Mouse (Mus musculus) hindbrain, postnatal 0 days (tissue): Measurements from ENCODE around the gene Traf3ip1. TPM values are rescaled to one million over a fixed set of nuclear protein-coding genes. Genes with fewer than 3 reads are reported as not detected.

Experiments used
- ATAC-seq: fragments of 200-750 bp; cut with Nextera tagmentation; 2 replicates; pipeline ENCODE4 v1.8.0; 2017; ENCODE audit warnings: mild to moderate bottlenecking, moderate TSS enrichment, moderate library complexity
- DNase-seq: peaks from one replicate; pipeline ENCODE4 v3.0.0-alpha.2; 2015; ENCODE audit warnings: low spot score
- H3K27ac ChIP-seq: fragments of 300-500 bp; sonication (generic); 2 replicates; pipeline ENCODE4 v1.5.1; 2014; ENCODE audit warnings: mild to moderate bottlenecking
- H3K27me3 ChIP-seq: fragments of 300-500 bp; sonication (generic); 2 replicates; pipeline ENCODE4 v1.6.1; 2014; ENCODE audit warnings: low read length, mixed read lengths; ENCODE audit not compliant: insufficient read depth
- H3K36me3 ChIP-seq: fragments of 300-500 bp; sonication (generic); 2 replicates; pipeline ENCODE4 v1.6.1; 2014; ENCODE audit warnings: low read length, mixed read lengths; ENCODE audit not compliant: insufficient read depth
- H3K4me1 ChIP-seq: fragments of 300-500 bp; sonication (generic); 2 replicates; pipeline ENCODE4 v1.6.1; 2014; ENCODE audit warnings: antibody characterized with exemption, low read length, mixed read lengths; ENCODE audit not compliant: insufficient read depth
- H3K4me2 ChIP-seq: fragments of 300-500 bp; sonication (generic); 2 replicates; pipeline ENCODE4 v1.6.1; 2014; ENCODE audit warnings: low read depth, mild to moderate bottlenecking, low read length, moderate library complexity, mixed read lengths
- H3K4me3 ChIP-seq: fragments of 300-500 bp; sonication (generic); 2 replicates; pipeline ENCODE4 v1.5.1; 2014; ENCODE audit warnings: low read length
- H3K9ac ChIP-seq: fragments of 300-500 bp; sonication (generic); replicated peaks from 2 replicates; pipeline ENCODE4 v1.6.1; 2014; ENCODE audit warnings: mild to moderate bottlenecking, low read length, moderate library complexity, mixed read lengths
- H3K9me3 ChIP-seq: fragments of 300-500 bp; sonication (generic); 2 replicates; pipeline ENCODE4 v1.6.1; 2016; ENCODE audit warnings: low read length, mixed read lengths
- CTCF ChIP-seq: IDR thresholded peaks from 2 replicates; pipeline ENCODE4 v1.5.1; 2016; ENCODE audit warnings: antibody characterized with exemption, control low read depth, low read depth
- WGBS: fragments of 180-500 bp; shearing (Covaris S2); extraction: QIAGEN DNeasy Blood & Tissue Kit; methylation state at CpG from one replicate; pipeline ENCODE4 v1.1.7; 2014; 5-methylcytosine and 5-hydroxymethylcytosine counted together
- polyA plus RNA-seq: library from polyadenylated mRNA; unstranded; fragments of >200 nt; fragmentation: Nextera tagmentation; extraction: Ambion mirVana; gene quantifications from 2 replicates; pipeline ENCODE4 v1.2.1, GENCODE M21; 2015
- total RNA-seq: library from RNA; depleted of rRNA; stranded (reverse); fragments of >200 nt; gene quantifications from 2 replicates; pipeline ENCODE4 v1.2.3, GENCODE M21; 2014

The Traf3ip1 gene
- total and polyA plus RNA-seq, 2 experiments from 2014 or later: 7.4 to 11.7 TPM

DNA sequence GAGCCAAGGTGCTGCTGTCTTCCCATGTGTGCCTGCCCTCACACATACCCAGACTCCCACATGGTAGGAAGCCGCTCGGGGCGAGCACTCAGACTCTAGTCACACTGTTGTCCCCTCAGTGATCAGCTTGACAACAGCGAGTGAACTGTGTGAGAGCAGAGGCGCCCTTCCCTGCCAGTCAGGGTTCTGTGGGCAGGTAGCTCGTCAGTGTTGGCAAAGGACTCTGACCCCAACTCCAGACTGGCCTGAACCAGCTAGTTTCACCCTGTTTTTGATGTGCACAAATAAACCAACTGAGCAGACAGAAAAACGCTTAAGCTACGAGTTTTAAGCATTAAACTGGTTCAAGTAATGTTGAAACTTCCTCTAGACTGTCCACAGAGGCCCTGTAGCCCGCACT is 35.7 kb downstream of the Traf3ip1 start:
- Histone ChIP-seq H3K27me3 (no peaks in the 10 kb centered on the region), H3K4me2 (no peak overlapping the region), H3K36me3 (peaks cover 19% of the 10 kb centered on the region; the same call in 1 of the 2 replicates), H3K27ac (no peak overlapping the region), H3K9me3 (no peaks in the 10 kb centered on the region), H3K9ac (no peak overlapping the region), H3K4me3 (no peak overlapping the region), H3K4me1 (no peaks in the 10 kb centered on the region)
- no peak for TF ChIP-seq CTCF
- ATAC-seq (no peak), DNase-seq (no peak)
- whole genome bisulfite sequencing: 93% methylated on average over 9 of the region's 9 CpGs

DNA sequence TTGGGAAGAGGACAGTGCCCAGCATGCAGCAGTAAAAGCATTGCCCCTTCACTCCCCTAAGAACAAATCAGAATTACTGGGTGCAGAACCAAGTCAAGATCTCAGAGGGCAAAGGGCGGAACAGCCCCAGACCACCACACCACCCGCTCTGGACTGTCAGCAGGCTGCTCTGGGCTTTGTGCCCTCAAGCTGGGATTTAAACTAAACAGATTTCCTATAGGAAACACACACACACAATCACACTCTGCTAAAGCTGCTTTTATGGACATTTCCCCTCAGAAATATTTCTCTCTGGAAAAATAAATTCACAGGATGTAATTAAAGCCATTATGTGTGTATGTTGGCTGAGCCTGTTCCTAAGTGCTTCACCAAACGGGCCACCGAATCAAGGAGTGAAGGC is 37.8 kb downstream of the Traf3ip1 start:
- Histone ChIP-seq H3K4me1 (no peaks in the 10 kb centered on the region), H3K9me3 (no peaks in the 10 kb centered on the region), H3K36me3 (peaks cover 12% of the 10 kb centered on the region; the same call in 1 of the 2 replicates), H3K9ac (no peak overlapping the region), H3K4me3 (no peak overlapping the region), H3K27ac (no peak overlapping the region), H3K27me3 (no peaks in the 10 kb centered on the region), H3K4me2 (no peak overlapping the region)
- no peak for DNase-seq
- no peak for ATAC-seq
- no peak for TF ChIP-seq CTCF
- 96% methylated on average over 4 of the region's 4 CpGs for WGBS

DNA sequence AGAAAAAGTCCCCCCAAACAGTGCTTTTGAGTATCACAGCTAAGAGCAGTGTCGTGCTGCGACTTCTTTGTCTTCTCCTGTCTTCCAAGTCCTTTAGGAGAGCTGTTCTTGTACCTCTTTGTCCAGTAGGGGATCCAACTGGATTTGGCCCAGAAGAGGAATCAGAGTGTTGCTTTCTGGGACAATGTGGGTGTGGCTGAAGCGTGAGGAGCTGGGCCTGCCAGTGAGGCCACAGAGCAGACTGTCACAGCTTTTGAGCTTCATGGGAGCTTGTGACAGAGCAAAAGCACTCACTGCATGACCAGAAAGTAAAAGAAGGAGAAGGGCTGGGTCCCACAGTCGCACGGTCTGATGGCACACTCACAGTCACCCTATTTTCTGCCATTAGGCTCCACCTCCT is 38.4 kb downstream of the Traf3ip1 start:
- Histone ChIP-seq H3K4me3 (no peak overlapping the region), H3K4me1 (no peaks in the 10 kb centered on the region), H3K4me2 (no peak overlapping the region), H3K36me3 (peaks cover 10% of the 10 kb centered on the region; the same call in 1 of the 2 replicates), H3K9ac (no peak overlapping the region), H3K27ac (no peak overlapping the region), H3K27me3 (no peaks in the 10 kb centered on the region), H3K9me3 (no peaks in the 10 kb centered on the region)
- no peak for TF ChIP-seq CTCF
- ATAC-seq: no peak
- WGBS: 78% methylated on average over 5 of the region's 5 CpGs
- no peak for DNase-seq

DNA sequence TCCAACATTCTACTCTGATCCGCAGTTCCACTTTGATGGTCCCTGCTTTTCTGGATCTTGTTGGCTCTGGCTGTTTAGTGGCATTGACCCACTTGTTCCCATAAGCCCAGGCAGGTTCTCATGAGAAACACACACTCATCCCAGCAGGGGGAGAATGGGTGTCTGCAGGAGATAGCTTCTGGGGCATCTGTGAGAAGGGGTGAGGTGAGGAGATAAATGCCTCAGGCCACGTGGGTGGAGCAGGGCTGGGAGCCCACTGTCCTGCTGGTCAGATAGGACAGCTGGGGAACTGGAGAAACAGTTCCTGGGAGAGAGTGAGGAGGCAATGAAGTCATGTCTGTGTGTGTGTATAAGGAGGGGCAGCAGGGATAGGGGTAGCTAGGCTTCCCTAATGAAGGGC is 39.0 kb downstream of the Traf3ip1 start:
- Histone ChIP-seq H3K9ac (no peak overlapping the region), H3K27me3 (no peaks in the 10 kb centered on the region), H3K9me3 (no peaks in the 10 kb centered on the region), H3K4me3 (no peak overlapping the region), H3K27ac (no peak overlapping the region), H3K4me2 (no peak overlapping the region), H3K4me1 (no peaks in the 10 kb centered on the region), H3K36me3 (peaks cover 4% of the 10 kb centered on the region; the same call in 1 of the 2 replicates)
- no peak for TF ChIP-seq CTCF
- ATAC-seq: no peak
- no peak for DNase-seq
- WGBS: 61% methylated on average over 2 of the region's 2 CpGs

DNA sequence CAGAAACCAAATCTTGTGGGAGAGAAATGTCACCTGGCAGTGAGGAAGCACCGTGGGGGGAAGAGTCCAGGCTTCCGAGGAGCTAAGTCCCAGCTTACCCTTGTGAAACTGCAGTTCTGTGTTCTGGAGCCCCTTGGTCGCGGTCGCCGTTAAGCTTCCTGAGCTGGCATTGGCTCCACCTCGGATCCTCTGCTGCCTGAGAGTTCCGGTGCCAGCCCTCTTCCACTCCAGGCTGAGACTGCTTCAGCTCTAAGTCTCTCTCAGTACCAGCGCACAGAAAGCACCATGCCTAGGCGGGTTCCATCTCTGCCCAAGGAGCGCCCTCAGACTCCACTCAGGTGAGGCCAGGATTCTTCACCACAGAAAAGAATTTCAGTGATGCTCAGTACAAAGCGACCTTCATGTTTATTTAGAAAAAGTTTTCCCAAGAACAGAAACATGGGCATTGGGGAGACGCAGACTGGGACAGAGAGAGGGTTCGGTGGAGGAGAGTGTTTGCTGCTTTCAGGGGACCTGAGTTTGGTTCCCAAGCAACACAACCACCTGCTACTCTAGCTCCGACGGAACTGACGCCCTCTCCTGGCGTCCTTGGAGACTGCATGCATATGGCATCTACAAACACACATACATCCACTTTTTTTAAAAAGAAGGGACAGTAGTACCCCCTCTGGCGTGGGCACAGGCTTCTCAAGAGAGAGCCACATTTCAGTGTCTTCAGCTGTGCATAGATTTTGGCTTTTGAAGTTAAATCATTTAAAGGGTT is 39.7 kb downstream of the Traf3ip1 start:
- no peak overlapping the region for H3K4me3 ChIP-seq
- WGBS: 77% methylated on average over 19 of the region's 19 CpGs
- no peak for ATAC-seq
- DNase-seq: no peak
- no peak overlapping the region for H3K27ac ChIP-seq
- H3K27me3 ChIP-seq: no peaks in the 10 kb centered on the region
- H3K4me2 ChIP-seq: no peak overlapping the region
- H3K36me3 ChIP-seq: no peaks in the 10 kb centered on the region
- no peaks in the 10 kb centered on the region for H3K4me1 ChIP-seq
- no peak overlapping the region for H3K9ac ChIP-seq
- no peaks in the 10 kb centered on the region for H3K9me3 ChIP-seq
- TF ChIP-seq CTCF: peak; percentile 33; the same call in 1 of the 2 replicates

DNA sequence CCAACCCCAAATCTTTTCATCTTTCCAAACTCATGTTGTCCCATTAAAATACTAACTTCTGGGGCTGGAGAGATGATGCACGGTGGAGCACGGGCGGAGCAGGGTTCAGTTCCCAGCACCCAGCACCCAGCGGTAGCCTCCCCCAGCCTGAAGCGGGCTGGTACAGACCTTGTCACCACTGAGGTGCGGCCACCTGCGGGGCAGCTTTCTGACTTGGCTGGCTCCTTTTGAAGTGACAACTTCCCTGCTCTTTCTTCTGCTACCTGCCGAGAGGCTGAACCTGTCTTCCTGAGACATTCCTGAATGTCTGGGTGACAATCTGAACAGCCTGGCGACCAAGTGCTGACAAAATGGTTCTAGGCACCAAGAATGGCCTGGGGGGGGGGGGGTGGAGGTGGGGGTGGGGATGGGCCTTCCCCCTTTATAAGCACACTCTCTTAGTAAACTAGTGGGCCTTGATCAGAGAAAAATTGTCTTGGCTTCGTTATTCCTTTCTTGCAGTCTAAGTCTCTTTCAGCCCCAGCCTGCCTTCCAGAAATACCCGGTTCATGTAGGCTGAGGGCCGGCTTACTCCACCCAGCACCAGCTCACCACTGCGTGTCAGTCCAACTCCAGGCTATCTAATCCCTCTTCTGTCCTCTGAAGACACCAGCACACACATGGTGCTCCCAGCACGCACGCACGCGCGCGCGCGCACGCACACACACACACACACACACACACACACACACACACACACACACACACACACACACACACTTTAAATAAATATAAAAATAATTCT is 43.5 kb downstream of the Traf3ip1 start:
- Histone ChIP-seq H3K9me3 (no peaks in the 10 kb centered on the region), H3K27me3 (no peaks in the 10 kb centered on the region), H3K4me3 (no peak overlapping the region), H3K4me2 (no peak overlapping the region), H3K4me1 (peaks cover 13% of the 10 kb centered on the region), H3K36me3 (no peaks in the 10 kb centered on the region), H3K9ac (no peak overlapping the region), H3K27ac (no peak overlapping the region)
- TF ChIP-seq CTCF: no peak
- WGBS: 29% methylated on average over 22 of the region's 22 CpGs
- no peak for ATAC-seq
- DNase-seq: no peak

DNA sequence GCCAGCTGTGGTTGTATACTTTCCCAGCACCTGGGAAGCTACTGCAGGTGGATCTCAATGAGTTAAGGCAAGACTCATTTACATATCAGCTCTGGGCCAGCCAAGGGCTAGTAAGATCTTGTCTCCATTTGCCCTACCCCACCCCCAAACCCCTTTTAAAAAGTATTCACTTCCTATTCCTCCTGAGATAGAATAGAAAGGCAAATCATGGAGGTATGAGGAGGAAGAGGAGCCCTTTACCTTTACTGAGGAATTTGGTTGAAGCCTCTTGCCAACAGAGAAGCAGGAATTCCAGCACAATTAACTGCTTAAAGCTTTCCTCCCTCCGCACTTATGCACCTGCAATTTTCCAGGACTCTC is 44.1 kb downstream of the Traf3ip1 start:
- ATAC-seq (no peak), DNase-seq (no peak)
- Histone ChIP-seq H3K36me3 (no peaks in the 10 kb centered on the region), H3K27me3 (no peaks in the 10 kb centered on the region), H3K27ac (no peak overlapping the region), H3K4me1 (peaks cover 13% of the 10 kb centered on the region), H3K9ac (no peak overlapping the region), H3K4me2 (no peak overlapping the region), H3K9me3 (no peaks in the 10 kb centered on the region), H3K4me3 (no peak overlapping the region)
- 50% methylated on average over 1 of the region's 1 CpGs for WGBS
- TF ChIP-seq CTCF: no peak
